Mouse (Mus musculus): ENCODE measurements around the gene Prim1.

DNA sequence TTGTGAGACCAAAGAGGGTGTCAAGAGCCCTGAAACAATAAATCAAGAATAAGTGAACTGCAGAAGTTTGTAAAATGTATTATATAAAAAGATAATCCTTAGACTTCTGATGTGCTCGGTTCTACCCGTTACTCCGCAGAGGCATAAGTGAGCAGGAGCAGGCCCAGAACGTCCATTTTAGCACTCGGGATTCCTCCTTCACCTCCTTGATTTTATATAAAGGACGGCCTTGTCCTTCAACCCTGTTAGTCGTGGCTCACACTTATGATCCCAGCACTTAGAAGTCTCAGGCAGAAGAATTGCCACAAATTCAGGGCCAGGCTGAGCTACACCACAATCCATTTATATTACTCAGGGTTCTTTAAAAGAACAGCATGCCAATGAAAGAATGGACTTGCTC, 15.0 kb downstream of the Prim1 start:
- TF ChIP-seq POLR2A (IDR thresholded peaks at IDR 0.05; ENCODE audit: borderline replicate concordance, control insufficient read depth, low read depth, low read length) = no peak
- no peak for TF ChIP-seq CTCF (IDR thresholded peaks at IDR 0.05; ENCODE audit: control insufficient read depth, insufficient read depth, low read length)

Measured in bone marrow, adult 2 months (tissue).